Mouse (Mus musculus) MEL (cell line): ENCODE measurements around the gene Piezo1. TPM values are rescaled to one million over a fixed set of nuclear protein-coding genes. Genes with fewer than 3 reads are reported as not detected.

Source experiments
- DNase-seq: peaks from one replicate; pipeline ENCODE4 v3.0.0; 2011; ENCODE audit warnings: low read depth, low spot score
- H3K27ac ChIP-seq: 2 replicates; pipeline ENCODE4 v1.5.1; 2012; ENCODE audit warnings: low read depth, mild to moderate bottlenecking, control low read depth, low read length, moderate library complexity; ENCODE audit not compliant: control insufficient read depth
- H3K27me3 ChIP-seq, 2 experiments: fragments of 150-350 bp in 1 of 2; sonication (generic) in 1 of 2; 2 replicates each; pipeline ENCODE4 v1.6.1; 2012; ENCODE audit warnings: low read length in 2 of 2, mild to moderate bottlenecking in 2 of 2, improper control_type of control experiment in 1 of 2, moderate library complexity in 1 of 2; ENCODE audit not compliant: insufficient read depth in 2 of 2, control insufficient read depth in 1 of 2
- H3K36me3 ChIP-seq, 2 experiments: 2 replicates each; pipeline ENCODE4 v1.6.1; 2012 to 2014; ENCODE audit warnings: low read length in 2 of 2, improper control_type of control experiment in 1 of 2, inconsistent platforms in 1 of 2, mild to moderate bottlenecking in 1 of 2; ENCODE audit not compliant: insufficient read depth in 2 of 2, control insufficient read depth in 1 of 2
- H3K4me1 ChIP-seq, 2 experiments: fragments of 150-350 bp in 1 of 2; sonication (generic) in 1 of 2; 2 replicates each; pipeline ENCODE4 v1.6.1; 2012; ENCODE audit warnings: low read length in 2 of 2, improper control_type of control experiment in 1 of 2, mild to moderate bottlenecking in 1 of 2; ENCODE audit not compliant: insufficient read depth in 2 of 2, control insufficient read depth in 1 of 2
- H3K4me3 ChIP-seq, 2 experiments: fragments of 150-350 bp in 1 of 2; sonication (generic) in 1 of 2; 2 replicates each; pipeline ENCODE4 v1.5.1; 2012; ENCODE audit warnings: low read depth in 2 of 2, low read length in 2 of 2, mild to moderate bottlenecking in 2 of 2, moderate library complexity in 2 of 2, control low read depth in 1 of 2, improper control_type of control experiment in 1 of 2; ENCODE audit not compliant: control insufficient read depth in 1 of 2, insufficient read depth in 1 of 2
- H3K79me2 ChIP-seq: 2 replicates; pipeline ENCODE4 v1.6.1; 2012; ENCODE audit warnings: mild to moderate bottlenecking, low read length, moderate library complexity; ENCODE audit not compliant: control insufficient read depth, poor library complexity, insufficient read depth
- H3K9ac ChIP-seq: 2 replicates; pipeline ENCODE4 v1.6.1; 2012; ENCODE audit warnings: low read depth, mild to moderate bottlenecking, control low read depth, low read length, moderate library complexity; ENCODE audit not compliant: control insufficient read depth, poor library complexity, severe bottlenecking
- H3K9me3 ChIP-seq: fragments of 150-350 bp; sonication (generic); replicated peaks from 2 replicates; pipeline ENCODE4 v1.6.1; 2012; ENCODE audit warnings: mild to moderate bottlenecking, low read length, improper control_type of control experiment, moderate library complexity; ENCODE audit not compliant: insufficient read depth
- GABPA ChIP-seq: IDR thresholded peaks from 2 replicates; pipeline ENCODE4 v1.6.1; 2012; ENCODE audit warnings: low read depth, mild to moderate bottlenecking, inconsistent platforms, low read length, improper control_type of control experiment, moderate library complexity
- GATA1 ChIP-seq: IDR thresholded peaks from 2 replicates; pipeline ENCODE4 v1.6.1; 2011; ENCODE audit warnings: low read depth, low read length, improper control_type of control experiment
- KAT2A ChIP-seq: conservative IDR thresholded peaks from 2 replicates; pipeline ENCODE4 v1.6.1; 2012; ENCODE audit warnings: low read depth, low read length, improper control_type of control experiment, inconsistent platforms
- MXI1 ChIP-seq: IDR thresholded peaks from 2 replicates; pipeline ENCODE4 v1.6.1; 2011; ENCODE audit warnings: mild to moderate bottlenecking, low read depth, low read length, improper control_type of control experiment
- MYC ChIP-seq: IDR thresholded peaks from 2 replicates; pipeline ENCODE4 v1.6.1; 2011; ENCODE audit warnings: low read depth, mild to moderate bottlenecking, low read length, improper control_type of control experiment, moderate library complexity
- NELFE ChIP-seq: IDR thresholded peaks from 2 replicates; pipeline ENCODE4 v1.6.1; 2011; ENCODE audit warnings: low read depth, low read length, improper control_type of control experiment
- NRF1 ChIP-seq: IDR thresholded peaks from 2 replicates; pipeline ENCODE4 v1.6.1; 2014; ENCODE audit warnings: low read depth, mild to moderate bottlenecking, inconsistent platforms, low read length, improper control_type of control experiment, moderate library complexity; ENCODE audit not compliant: poor library complexity, insufficient read depth, severe bottlenecking
- POLR2A ChIP-seq, 2 experiments: IDR thresholded peaks; 2 replicates each; pipeline ENCODE4 v1.6.1; 2011 to 2012; ENCODE audit warnings: low read length in 2 of 2, mild to moderate bottlenecking in 2 of 2, control low read depth in 1 of 2, improper control_type of control experiment in 1 of 2, low read depth in 1 of 2, moderate library complexity in 1 of 2; ENCODE audit not compliant: control insufficient read depth in 1 of 2, insufficient read depth in 1 of 2, poor library complexity in 1 of 2
- POLR2AphosphoS5 ChIP-seq: IDR thresholded peaks from 2 replicates; pipeline ENCODE4 v1.6.1; 2012; ENCODE audit warnings: low read depth, borderline replicate concordance, mild to moderate bottlenecking, inconsistent platforms, low read length, moderate library complexity, mixed read lengths
- RCOR1 ChIP-seq: IDR thresholded peaks from 2 replicates; pipeline ENCODE4 v1.6.1; 2012; ENCODE audit warnings: low read depth, mild to moderate bottlenecking, inconsistent platforms, low read length, improper control_type of control experiment
- SIN3A ChIP-seq: IDR thresholded peaks from 2 replicates; pipeline ENCODE4 v1.6.1; 2012; ENCODE audit warnings: low read length, improper control_type of control experiment, inconsistent platforms
- TAL1 ChIP-seq: IDR thresholded peaks from 2 replicates; pipeline ENCODE4 v1.6.1; 2012; ENCODE audit warnings: mild to moderate bottlenecking, inconsistent platforms, low read length, moderate library complexity, mixed read lengths
- TBP ChIP-seq: IDR thresholded peaks from 2 replicates; pipeline ENCODE4 v1.8.0; 2011; ENCODE audit warnings: low read depth, low read length, improper control_type of control experiment
- USF2 ChIP-seq, 2 experiments: IDR thresholded peaks; 2 replicates each; pipeline ENCODE4 v1.6.1; 2011 to 2012; ENCODE audit warnings: improper control_type of control experiment in 2 of 2, low read length in 2 of 2, borderline replicate concordance in 1 of 2, inconsistent platforms in 1 of 2, low read depth in 1 of 2, mild to moderate bottlenecking in 1 of 2; ENCODE audit not compliant: insufficient read depth in 1 of 2
- ZC3H11A ChIP-seq: IDR thresholded peaks from 2 replicates; pipeline ENCODE4 v1.6.1; 2012; ENCODE audit warnings: low read depth, mild to moderate bottlenecking, inconsistent platforms, low read length, improper control_type of control experiment
- ZMIZ1 ChIP-seq: IDR thresholded peaks from 2 replicates; pipeline ENCODE4 v1.6.1; 2012; ENCODE audit warnings: low read depth, mild to moderate bottlenecking, inconsistent platforms, low read length, improper control_type of control experiment, moderate library complexity
- polyA plus RNA-seq, 2 experiments: library from polyadenylated mRNA; stranded (reverse) in 1 of 2; unstranded in 1 of 2; fragments of >175 nt in 1 of 2; fragments of >200 nt in 1 of 2; gene quantifications; 2 replicates each; pipeline versions ENCODE4 v1.2.1 to v1.2.4; 2012; ENCODE audit warnings: low replicate concordance in 2 of 2, low read depth in 1 of 2; ENCODE audit not compliant: insufficient read length in 2 of 2, insufficient read depth in 1 of 2, missing spikeins in 1 of 2
- total RNA-seq: library from RNA; depleted of rRNA; stranded (reverse); fragments of 300-350 nt; gene quantifications from 2 replicates; pipeline ENCODE4 v1.2.3, GENCODE M21; 2012

Piezo1 gene
- total and polyA plus RNA-seq, 3 experiments: 35.1 to 223 (median 144) TPM

DNA sequence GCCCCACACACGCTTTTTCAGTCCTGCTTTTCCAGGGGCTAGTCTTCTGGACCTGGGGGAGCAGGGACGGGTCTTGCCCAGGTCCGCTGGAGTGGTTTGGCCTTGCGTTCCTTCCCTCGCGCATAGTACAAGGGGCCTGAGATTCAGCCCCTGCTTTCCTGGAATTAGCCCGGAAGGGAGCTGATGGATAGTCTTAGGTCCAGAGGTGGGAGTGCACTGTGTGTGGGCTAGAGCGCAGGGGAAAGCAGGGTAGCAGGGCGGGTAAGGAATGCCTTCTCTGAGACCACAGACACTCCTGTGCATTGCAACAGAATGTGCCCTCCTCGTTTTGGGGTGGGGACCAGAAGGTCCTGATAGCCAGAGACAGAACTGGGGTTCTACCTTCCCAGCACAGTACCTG, 26.0 kb upstream of the Piezo1 start:
- Histone ChIP-seq H3K4me3 (no peak overlapping the region), H3K4me1 (peaks cover 4 to 10% of the 10 kb centered on the region in 2 experiments; a peak in 3 of 4 replicates), H3K36me3 (peaks cover 0 to 10% of the 10 kb centered on the region in 2 experiments; a peak in 2 of 4 replicates), H3K79me2 (peaks cover 13% of the 10 kb centered on the region), H3K9ac (no peak overlapping the region), H3K27ac (no peak overlapping the region), H3K27me3 (no peaks in the 10 kb centered on the region), H3K9me3 (no peaks in the 10 kb centered on the region)
- TF ChIP-seq NRF1 (no peak), TBP (no peak), RCOR1 (no peak), TAL1 (no peak), MXI1 (no peak), NELFE (no peak), KAT2A (no peak), ZC3H11A (no peak), POLR2AphosphoS5 (no peak), GATA1 (no peak), USF2 (IDR thresholded peaks at IDR 0.05; ENCODE audit: borderline replicate concordance in 1 of 2, insufficient read depth in 1 of 2, low read depth in 1 of 2, low read length in 2 of 2) (no peak)
- DNase-seq: no peak

DNA sequence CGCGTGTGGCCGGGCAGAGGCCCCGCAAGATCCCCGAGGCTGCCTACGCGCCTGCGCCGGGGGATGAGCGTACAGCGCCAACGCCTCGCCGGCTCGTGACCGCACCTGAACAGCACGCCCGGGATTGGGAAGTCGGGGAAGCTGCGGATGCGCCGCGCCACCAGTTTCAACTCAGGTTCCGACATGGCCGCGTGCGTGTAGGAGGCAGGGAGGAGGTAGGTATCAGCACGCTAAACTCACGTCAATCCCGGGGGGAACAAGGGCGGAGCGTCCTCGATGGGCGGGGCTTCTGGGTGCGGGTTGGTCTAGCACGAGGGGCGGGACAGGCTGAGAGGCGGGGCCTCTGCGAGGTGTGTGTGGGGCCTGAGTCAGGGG, 25.5 kb upstream of the Piezo1 start, which contains the start of gene Aprt:
TSS of gene Aprt (minus strand) at position 262 of the 375 bp plus-strand sequence.
- no peaks in the 10 kb centered on the region for H3K27me3 ChIP-seq
- TF ChIP-seq ZMIZ1: 0 out of 2 replicates have a peak, but pooled peaks have one; percentile 44
- 0 out of 2 replicates have a peak, but pooled peaks have one; percentile 68 for TF ChIP-seq MYC
- peak; percentile 60 for TF ChIP-seq NRF1
- TF ChIP-seq GABPA: no peak
- no peak for TF ChIP-seq USF2 (IDR thresholded peaks at IDR 0.05; ENCODE audit: borderline replicate concordance in 1 of 2, insufficient read depth in 1 of 2, low read depth in 1 of 2, low read length in 2 of 2)
- peak; percentile 42 to 82; a peak in 3 of 4 replicates for TF ChIP-seq POLR2A (IDR thresholded peaks at IDR 0.05; ENCODE audit: control insufficient read depth in 1 of 2, insufficient read depth in 1 of 2, low read depth in 1 of 2, low read length in 2 of 2, poor library complexity in 1 of 2)
- 0 out of 2 replicates have a peak, but pooled peaks have one; percentile 12 for TF ChIP-seq TBP
- peak; percentile 66 for TF ChIP-seq NELFE
- peak; percentile 73; the same call in 1 of the 2 replicates for TF ChIP-seq MXI1
- TF ChIP-seq SIN3A: 0 out of 2 replicates have a peak, but pooled peaks have one; percentile 47
- peaks cover 0 to 10% of the 10 kb centered on the region in 2 experiments; a peak in 2 of 4 replicates for H3K36me3 ChIP-seq
- peak within 1 kb of the TSS; percentile 64 for H3K27ac ChIP-seq
- H3K9ac ChIP-seq: peak within 1 kb of the TSS; percentile 92
- peaks cover 13% of the 10 kb centered on the region for H3K79me2 ChIP-seq
- no peaks in the 10 kb centered on the region for H3K9me3 ChIP-seq
- peak within 1 kb of the TSS; percentile 80 to 89 for H3K4me3 ChIP-seq
- peak; percentile 89 for DNase-seq
- peaks cover 4 to 10% of the 10 kb centered on the region in 2 experiments; a peak in 3 of 4 replicates for H3K4me1 ChIP-seq
